Comparison of ENCODE assay signal across 13 mouse cellular contexts in the genomic region with DNA sequence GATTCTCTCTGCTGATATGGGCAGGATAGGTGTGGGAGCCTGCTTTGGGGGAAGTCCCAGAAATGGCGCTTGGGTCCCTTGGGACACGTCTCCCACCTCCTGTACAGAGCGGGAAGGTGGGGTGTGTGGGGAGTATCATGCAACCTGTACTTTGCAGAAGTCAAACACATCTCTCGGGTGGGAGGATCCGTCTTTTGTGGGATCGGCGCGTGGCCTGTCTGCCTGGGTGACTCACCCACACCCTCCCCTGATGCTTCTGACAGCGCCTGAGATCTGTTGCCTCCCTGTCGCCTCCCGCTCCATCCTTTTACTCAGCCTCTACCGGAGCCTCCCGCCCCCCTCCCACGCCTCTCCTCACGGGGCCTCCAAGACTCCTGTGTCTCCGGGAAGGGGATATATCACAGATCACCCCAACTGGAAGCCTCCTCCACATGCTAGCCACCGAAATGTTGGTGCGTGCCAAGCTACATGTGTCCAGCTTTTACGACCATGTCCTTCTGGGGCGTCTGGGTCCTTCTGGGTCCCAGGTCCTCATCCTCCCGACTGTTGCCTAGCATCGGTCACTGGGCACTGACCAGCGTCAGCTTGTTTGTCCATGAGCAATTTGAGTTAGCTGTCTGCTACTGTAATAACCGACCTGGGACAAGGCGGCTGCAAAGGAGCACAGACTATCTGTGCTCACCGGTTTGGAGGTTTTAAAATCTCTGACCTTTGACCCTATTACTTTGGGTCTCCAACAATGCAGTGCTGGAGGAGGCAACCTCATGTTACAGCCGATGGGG.
DNase-seq lines count a peak whose midpoint lies in the region; ATAC-seq lines count a peak whose summit lies in the region.
"Had no signal": no experiment of that assay in that cellular context is flagged by ENCODE, and none has a peak within 500 bp of the region (broad histone marks: within the 10 kb centered on the region; RNA-seq: fewer than 3 reads in every experiment).

No protein-coding gene starts in this region.

- no peaks in the 10 kb centered on the region for H3K27me3 ChIP-seq in limb, embryonic 10.5 days (ENCODE audit: low read depth, poor library complexity, severe bottlenecking)
- H3K27me3 ChIP-seq: embryonic facial prominence, embryonic 15.5 days; heart, embryonic 15.5 days had no signal

- H3K4me3 ChIP-seq in limb, embryonic 10.5 days: no peak overlapping the region
- H3K4me3 ChIP-seq: embryonic facial prominence, embryonic 15.5 days; heart, embryonic 15.5 days had no signal

- H3K36me3 ChIP-seq in limb, embryonic 10.5 days: 0 out of 2 replicates have a peak, but pooled peaks cover 4% of the 10 kb centered on the region
- H3K36me3 ChIP-seq: embryonic facial prominence, embryonic 15.5 days; heart, embryonic 15.5 days had no signal

- peak; percentile 72 for ATAC-seq in megakaryocyte, adult 5-6 weeks (ENCODE audit: poor library complexity, severe bottlenecking)

- H3K9me3 ChIP-seq in limb, embryonic 10.5 days (replicated peaks): no peaks in the 10 kb centered on the region
- H3K9me3 ChIP-seq: embryonic facial prominence, embryonic 15.5 days; heart, embryonic 15.5 days had no signal

- peaks cover 65% of the 10 kb centered on the region for H3K4me1 ChIP-seq in limb, embryonic 10.5 days

- 87% methylated on average over 27 of the region's 27 CpGs for WGBS in limb, embryonic 10.5 days

- peak; percentile 44 for DNase-seq in adrenal gland, postnatal 14 days
- DNase-seq in adrenal gland, postnatal 10 days: no peak
- DNase-seq in urinary bladder, postnatal 14 days (ENCODE audit: low spot score): peak; percentile 41
- DNase-seq in urinary bladder, adult 18-20 months (ENCODE audit: low spot score in 2 of 2): no peak
- DNase-seq in telencephalon, adult 2 months (ENCODE audit: low read depth, low spot score): peak; percentile 54
- DNase-seq in spleen, postnatal 36 days (ENCODE audit: low spot score in 2 of 2): no peak
- no peak for DNase-seq in limb, embryonic 10.5 days (ENCODE audit: low spot score)
- DNase-seq: cerebellum, adult 2 months; lung, postnatal 4 days; thymus, postnatal 4 days had no signal

- H3K27ac ChIP-seq in limb, embryonic 10.5 days: no peak overlapping the region
- H3K27ac ChIP-seq: embryonic facial prominence, embryonic 15.5 days; heart, embryonic 15.5 days had no signal

Comparison
In these comparisons a context has a peak if more than half of its experiments do, and no peak if none do; other contexts are left out.
1. DNase-seq: peak in adrenal gland, postnatal 14 days (single experiment), urinary bladder, postnatal 14 days (single experiment) and telencephalon, adult 2 months (single experiment); none in adrenal gland, postnatal 10 days (single experiment), urinary bladder, adult 18-20 months (0 of 2), spleen, postnatal 36 days (0 of 2) and limb, embryonic 10.5 days (single experiment).